Mouse (Mus musculus): ENCODE data around the gene Olfr1085. TPM values are rescaled to one million over a fixed set of nuclear protein-coding genes. Genes with fewer than 3 reads are reported as not detected.
"Not testable (repeated sequence)": the region's sequence is repeated elsewhere in the genome, so short reads cannot be mapped to it uniquely, and the experiment has no call there.

The Olfr1085 gene
- total RNA-seq (2014; fragmentation: Nextera tagmentation) (not detected in 2 replicates), total RNA-seq (2017) (not detected in 2 replicates)

- ATAC-seq (replicated peaks; ENCODE audit: low FRiP score, low TSS enrichment, poor library complexity, severe bottlenecking), result no peak
These were observed at the start of gene Olfr1085 for GRCm38 (mm10) chr2:86661919-86662318. Gene Olfr1085 (minus strand): TSS chr2:86662019.

- ATAC-seq (replicated peaks; ENCODE audit: low FRiP score, low TSS enrichment, poor library complexity, severe bottlenecking), result no peak
These were observed 36.5 kb upstream of the Olfr1085 start, which contains the start of gene Olfr1087 for GRCm38 (mm10) chr2:86698295-86698694. Gene Olfr1087 (minus strand): TSS chr2:86698395.

- ATAC-seq (replicated peaks; ENCODE audit: low FRiP score, low TSS enrichment, poor library complexity, severe bottlenecking), result no peak
These were observed 18.2 kb upstream of the Olfr1085 start, which contains the start of gene Olfr1086 for GRCm38 (mm10) chr2:86679992-86680391. Gene Olfr1086 (minus strand): TSS chr2:86680092.

- ATAC-seq (replicated peaks; ENCODE audit: low FRiP score, low TSS enrichment, poor library complexity, severe bottlenecking), result not testable (repeated sequence)
These were observed 22.2 kb downstream of the Olfr1085 start, which contains the start of gene Olfr1084 for GRCm38 (mm10) chr2:86639625-86640024. Gene Olfr1084 (minus strand): TSS chr2:86639725.

Other genes starting within 250 kb of the Olfr1085 start
- not detected in 2 replicates for gene Olfr1061, start 248.0 kb downstream of the Olfr1085 start, total RNA-seq (2014; fragmentation: Nextera tagmentation)
- gene Olfr1061, start 248.0 kb downstream of the Olfr1085 start, total RNA-seq (2017), result not detected in 2 replicates
- not detected in 2 replicates for gene Olfr1062, start 235.3 kb downstream of the Olfr1085 start, total RNA-seq (2014; fragmentation: Nextera tagmentation)
- gene Olfr1062, start 235.3 kb downstream of the Olfr1085 start, total RNA-seq (2017), result not detected in 2 replicates
- gene Olfr1065, start 211.4 kb downstream of the Olfr1085 start, total RNA-seq (2014; fragmentation: Nextera tagmentation), result not detected in 2 replicates
- gene Olfr1065, start 211.4 kb downstream of the Olfr1085 start, total RNA-seq (2017), result not detected in 2 replicates
- gene Olfr1066, start 205.8 kb downstream of the Olfr1085 start, total RNA-seq (2014; fragmentation: Nextera tagmentation), result not detected in 2 replicates
- gene Olfr1066, start 205.8 kb downstream of the Olfr1085 start, total RNA-seq (2017), result not detected in 2 replicates
- not detected in 2 replicates for gene Olfr228, start 174.6 kb downstream of the Olfr1085 start, total RNA-seq (2014; fragmentation: Nextera tagmentation)
- not detected in 2 replicates for gene Olfr228, start 174.6 kb downstream of the Olfr1085 start, total RNA-seq (2017)
- not detected in 2 replicates for gene Olfr1076, start 153.6 kb downstream of the Olfr1085 start, total RNA-seq (2014; fragmentation: Nextera tagmentation)
- not detected in 2 replicates for gene Olfr1076, start 153.6 kb downstream of the Olfr1085 start, total RNA-seq (2017)
- gene Olfr1079, start 119.5 kb downstream of the Olfr1085 start, total RNA-seq (2014; fragmentation: Nextera tagmentation), result not detected in 2 replicates
- not detected in 2 replicates for gene Olfr1079, start 119.5 kb downstream of the Olfr1085 start, total RNA-seq (2017)
- not detected in 2 replicates for gene Olfr1080, start 103.8 kb downstream of the Olfr1085 start, total RNA-seq (2014; fragmentation: Nextera tagmentation)
- not detected in 2 replicates for gene Olfr1080, start 103.8 kb downstream of the Olfr1085 start, total RNA-seq (2017)
- not detected in 2 replicates for gene Olfr1082, start 63.1 kb downstream of the Olfr1085 start, total RNA-seq (2014; fragmentation: Nextera tagmentation)
- not detected in 2 replicates for gene Olfr1082, start 63.1 kb downstream of the Olfr1085 start, total RNA-seq (2017)
- gene Olfr1084, start 22.3 kb downstream of the Olfr1085 start, total RNA-seq (2014; fragmentation: Nextera tagmentation), result not detected in 2 replicates
- gene Olfr1084, start 22.3 kb downstream of the Olfr1085 start, total RNA-seq (2017), result not detected in 2 replicates
- not detected in 2 replicates for gene Olfr1086, start 18.1 kb upstream of the Olfr1085 start, total RNA-seq (2014; fragmentation: Nextera tagmentation)
- gene Olfr1086, start 18.1 kb upstream of the Olfr1085 start, total RNA-seq (2017), result not detected in 2 replicates
- not detected in 2 replicates for gene Olfr1087, start 36.4 kb upstream of the Olfr1085 start, total RNA-seq (2014; fragmentation: Nextera tagmentation)
- gene Olfr1087, start 36.4 kb upstream of the Olfr1085 start, total RNA-seq (2017), result not detected in 2 replicates
- gene Olfr1089, start 71.7 kb upstream of the Olfr1085 start, total RNA-seq (2014; fragmentation: Nextera tagmentation), result not detected in 2 replicates
- not detected in 2 replicates for gene Olfr1089, start 71.7 kb upstream of the Olfr1085 start, total RNA-seq (2017)
- not detected in 2 replicates for gene Olfr1090, start 97.0 kb upstream of the Olfr1085 start, total RNA-seq (2014; fragmentation: Nextera tagmentation)
- gene Olfr1090, start 97.0 kb upstream of the Olfr1085 start, total RNA-seq (2017), result not detected in 2 replicates
- not detected in 2 replicates for gene Olfr1093, start 120.5 kb upstream of the Olfr1085 start, total RNA-seq (2014; fragmentation: Nextera tagmentation)
- not detected in 2 replicates for gene Olfr1093, start 120.5 kb upstream of the Olfr1085 start, total RNA-seq (2017)
- not detected in 2 replicates for gene Olfr141, start 148.0 kb upstream of the Olfr1085 start, total RNA-seq (2014; fragmentation: Nextera tagmentation)
- not detected in 2 replicates for gene Olfr141, start 148.0 kb upstream of the Olfr1085 start, total RNA-seq (2017)
- gene Olfr1094, start 162.6 kb upstream of the Olfr1085 start, total RNA-seq (2014; fragmentation: Nextera tagmentation), result not detected in 2 replicates
- gene Olfr1094, start 162.6 kb upstream of the Olfr1085 start, total RNA-seq (2017), result not detected in 2 replicates
- not detected in 2 replicates for gene Olfr1095, start 189.7 kb upstream of the Olfr1085 start, total RNA-seq (2014; fragmentation: Nextera tagmentation)
- not detected in 2 replicates for gene Olfr1095, start 189.7 kb upstream of the Olfr1085 start, total RNA-seq (2017)
- not detected in 2 replicates for gene Gm13723, start 212.8 kb upstream of the Olfr1085 start, total RNA-seq (2014; fragmentation: Nextera tagmentation)
- gene Gm13723, start 212.8 kb upstream of the Olfr1085 start, total RNA-seq (2017), result not detected in 2 replicates
- gene Olfr1097, start 230.2 kb upstream of the Olfr1085 start, total RNA-seq (2014; fragmentation: Nextera tagmentation), result not detected in 2 replicates
- not detected in 2 replicates for gene Olfr1097, start 230.2 kb upstream of the Olfr1085 start, total RNA-seq (2017)

Data from megakaryocyte-erythroid progenitor cell, adult 5-6 weeks (primary cell).